Mouse (Mus musculus): ENCODE results near the gene Masp2. TPM values are rescaled to one million over a fixed set of nuclear protein-coding genes. Genes with fewer than 3 reads are reported as not detected.

Masp2 gene
- total RNA-seq, 2 experiments from 2014 or later = not detected

Other genes starting within 250 kb of the Masp2 start
- gene Ubiad1, start 157.8 kb upstream of the Masp2 start, total RNA-seq (2015; ENCODE audit: low replicate concordance) = 1.8 and 4.6 TPM in 2 replicates
- 3.6 and 4.3 TPM in 2 replicates for gene Ubiad1, start 157.8 kb upstream of the Masp2 start, total RNA-seq (2017; ENCODE audit: low replicate concordance)
- 19.8 and 34.4 TPM in 2 replicates for gene Mtor, start 153.9 kb upstream of the Masp2 start, total RNA-seq (2015; ENCODE audit: low replicate concordance)
- 22.0 and 24.4 TPM in 2 replicates for gene Mtor, start 153.9 kb upstream of the Masp2 start, total RNA-seq (2017; ENCODE audit: low replicate concordance)
- gene Angptl7, start 102.1 kb upstream of the Masp2 start, total RNA-seq (2015; ENCODE audit: low replicate concordance) = 0.84 TPM in 1 of 2 replicates, not detected in the other
- gene Angptl7, start 102.1 kb upstream of the Masp2 start, total RNA-seq (2017; ENCODE audit: low replicate concordance) = not detected in 2 replicates
- 27.4 and 31.9 TPM in 2 replicates for gene Exosc10, start 44.1 kb upstream of the Masp2 start, total RNA-seq (2015; ENCODE audit: low replicate concordance)
- gene Exosc10, start 44.1 kb upstream of the Masp2 start, total RNA-seq (2017; ENCODE audit: low replicate concordance) = 20.1 and 41.5 TPM in 2 replicates
- 11.3 and 14.1 TPM in 2 replicates for gene Srm, start 11.1 kb upstream of the Masp2 start, total RNA-seq (2015; ENCODE audit: low replicate concordance)
- 1.0 and 4.5 TPM in 2 replicates for gene Srm, start 11.1 kb upstream of the Masp2 start, total RNA-seq (2017; ENCODE audit: low replicate concordance)
- gene Tardbp, start 24.5 kb downstream of the Masp2 start, total RNA-seq (2015; ENCODE audit: low replicate concordance) = 230 and 350 TPM in 2 replicates
- 315 and 491 TPM in 2 replicates for gene Tardbp, start 24.5 kb downstream of the Masp2 start, total RNA-seq (2017; ENCODE audit: low replicate concordance)
- gene Gm572, start 40.8 kb downstream of the Masp2 start, total RNA-seq (2015; ENCODE audit: low replicate concordance) = not detected in 2 replicates
- gene Gm572, start 40.8 kb downstream of the Masp2 start, total RNA-seq (2017; ENCODE audit: low replicate concordance) = not detected in 2 replicates
- 1.4 and 2.5 TPM in 2 replicates for gene Casz1, start 201.9 kb downstream of the Masp2 start, total RNA-seq (2015; ENCODE audit: low replicate concordance)
- 1.1 and 3.1 TPM in 2 replicates for gene Casz1, start 201.9 kb downstream of the Masp2 start, total RNA-seq (2017; ENCODE audit: low replicate concordance)

Data from erythroid progenitor cell, adult 5-6 weeks (primary cell).